In the genomic region with DNA sequence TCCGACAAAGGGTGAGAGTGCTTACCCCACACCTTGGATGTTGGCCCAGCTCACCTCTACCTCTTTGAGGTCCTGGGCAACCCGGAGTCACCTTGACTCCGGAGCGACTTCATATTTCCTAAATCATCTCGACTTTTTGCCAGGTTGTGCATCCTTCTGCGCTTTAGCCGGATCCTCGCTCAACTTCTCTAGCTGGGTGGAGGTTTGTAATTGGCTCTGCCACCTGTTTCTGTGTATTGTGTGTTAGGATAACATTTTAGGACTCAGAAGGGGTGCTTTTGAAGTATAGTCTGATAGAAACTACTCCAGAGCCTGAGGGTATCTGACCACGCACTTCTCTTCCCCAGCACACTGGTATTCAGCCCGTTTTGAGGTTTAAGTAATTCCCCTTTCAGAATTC, we compare ENCODE assay signal across 8 mouse cellular contexts. TPM values are rescaled to one million over a fixed set of nuclear protein-coding genes. Genes with fewer than 3 reads are reported as not detected.
DNase-seq lines count a peak whose midpoint lies in the region; ATAC-seq and TF ChIP-seq lines count a peak whose summit lies in the region.

No protein-coding gene starts in this region.

- TF ChIP-seq POLR2A in cerebellum, adult 2 months (IDR thresholded peaks at IDR 0.05; ENCODE audit: borderline replicate concordance, insufficient read depth, low read length) = no peak

- no peak for TF ChIP-seq EP300 in stomach, postnatal 0 days (optimal IDR thresholded peaks at IDR 0.05)

- H3K9ac ChIP-seq in stomach, postnatal 0 days (ENCODE audit: low read length) = peak overlapping the region; percentile 76

- H3K27me3 ChIP-seq in cerebellum, adult 2 months (ENCODE audit: control insufficient read depth, insufficient read depth, low read length) = no peaks in the 10 kb centered on the region
- H3K27me3 ChIP-seq in stomach, postnatal 0 days (ENCODE audit: control insufficient read depth, insufficient read depth, low read length) = no peaks in the 10 kb centered on the region

- H3K9me3 ChIP-seq in stomach, postnatal 0 days (ENCODE audit: control insufficient read depth, low read length) = no peaks in the 10 kb centered on the region

- no peak for ATAC-seq in stomach, postnatal 0 days (ENCODE audit: low FRiP score, low TSS enrichment)
- ATAC-seq in frontal cortex, adult (ENCODE audit: low TSS enrichment) = no peak

- H3K4me1 ChIP-seq in cerebellum, adult 2 months (ENCODE audit: control insufficient read depth, insufficient read depth, low read length) = no peaks in the 10 kb centered on the region
- H3K4me1 ChIP-seq in stomach, postnatal 0 days (replicated peaks; ENCODE audit: control insufficient read depth, insufficient read depth) = no peaks in the 10 kb centered on the region

- no peak for DNase-seq in cerebellum, adult 2 months
- no peak for DNase-seq in cerebellum, adult 11-12 months
- DNase-seq in thymus, postnatal 0 days (ENCODE audit: low spot score) = peak; percentile 34
- no peak for DNase-seq in thymus, postnatal 14 days
- DNase-seq in liver = peak; percentile 15
- no peak for DNase-seq in stomach, postnatal 0 days (ENCODE audit: low spot score)
- DNase-seq in gastrocnemius, adult 8-10 months (ENCODE audit: low spot score in 2 of 2) = no peak

- no peak for TF ChIP-seq CTCF in cerebellum, adult 2 months (IDR thresholded peaks at IDR 0.05; ENCODE audit: borderline replicate concordance, insufficient read depth, low read depth, low read length)
- TF ChIP-seq CTCF in stomach, postnatal 0 days (IDR thresholded peaks at IDR 0.05; ENCODE audit: low read depth) = no peak

- H3K27ac ChIP-seq in cerebellum, adult 2 months (ENCODE audit: insufficient read depth, low read length) = no peak overlapping the region
- H3K27ac ChIP-seq in stomach, postnatal 0 days (replicated peaks) = peak overlapping the region; percentile 82; the same call in 1 of the 2 replicates

- peak overlapping the region; percentile 20 for H3K4me3 ChIP-seq in cerebellum, adult 2 months (replicated peaks; ENCODE audit: insufficient read depth, low read depth, low read length)
- peak overlapping the region; percentile 69 for H3K4me3 ChIP-seq in stomach, postnatal 0 days (ENCODE audit: low read depth, low read length)

- no peaks in the 10 kb centered on the region for H3K36me3 ChIP-seq in stomach, postnatal 0 days (ENCODE audit: control insufficient read depth, insufficient read depth, low read length)

- peak overlapping the region; percentile 90 for H3K4me2 ChIP-seq in stomach, postnatal 0 days (replicated peaks; ENCODE audit: low read depth)

- WGBS in cerebellum, adult 2 months = 9% methylated on average over 10 of the region's 10 CpGs
- 3% methylated on average over 10 of the region's 10 CpGs for WGBS in stomach, postnatal 0 days

RNA-seq across cellular contexts. Expression of a gene that starts 0.6 kb away (rescaled TPM):
- polyA plus RNA-seq in cerebellum, adult 2 months (2012; rRNA removed) = 39.2 and 39.9 TPM in 2 replicates
- 13.6 and 16.3 TPM in 2 replicates for polyA plus RNA-seq in thymus, postnatal 0 days (2015; fragmentation: Nextera tagmentation; extraction: Ambion mirVana)
- 6.2 and 6.3 TPM in 2 replicates for polyA plus RNA-seq in stomach, postnatal 0 days (2015; fragmentation: Nextera tagmentation; extraction: Ambion mirVana)
- 10 to 100 TPM; 21.1 to 25.7 (median 21.9) TPM for total RNA-seq in gastrocnemius, adult 8-10 months (2022)

RNA-seq across cellular contexts. Expression of a gene that starts 0.7 kb away (rescaled TPM):
- 32.3 and 34.7 TPM in 2 replicates for polyA plus RNA-seq in cerebellum, adult 2 months (2012; rRNA removed)
- polyA plus RNA-seq in thymus, postnatal 0 days (2015; fragmentation: Nextera tagmentation; extraction: Ambion mirVana) = 103 and 112 TPM in 2 replicates
- polyA plus RNA-seq in stomach, postnatal 0 days (2015; fragmentation: Nextera tagmentation; extraction: Ambion mirVana) = 26.5 and 30.1 TPM in 2 replicates
- 10 to 100 TPM; 27.2 to 32.5 (median 28.7) TPM for total RNA-seq in gastrocnemius, adult 8-10 months (2022)

Comparison
In these comparisons a context has a peak if more than half of its experiments do, and no peak if none do; other contexts are left out.
1. DNase-seq: peak in thymus, postnatal 0 days (single experiment) and liver (single experiment); none in cerebellum, adult 2 months (0 of 2), cerebellum, adult 11-12 months (single experiment), thymus, postnatal 14 days (single experiment), stomach, postnatal 0 days (single experiment) and gastrocnemius, adult 8-10 months (0 of 2).